9 mouse cellular contexts compared by ENCODE assay signal in the genomic region with DNA sequence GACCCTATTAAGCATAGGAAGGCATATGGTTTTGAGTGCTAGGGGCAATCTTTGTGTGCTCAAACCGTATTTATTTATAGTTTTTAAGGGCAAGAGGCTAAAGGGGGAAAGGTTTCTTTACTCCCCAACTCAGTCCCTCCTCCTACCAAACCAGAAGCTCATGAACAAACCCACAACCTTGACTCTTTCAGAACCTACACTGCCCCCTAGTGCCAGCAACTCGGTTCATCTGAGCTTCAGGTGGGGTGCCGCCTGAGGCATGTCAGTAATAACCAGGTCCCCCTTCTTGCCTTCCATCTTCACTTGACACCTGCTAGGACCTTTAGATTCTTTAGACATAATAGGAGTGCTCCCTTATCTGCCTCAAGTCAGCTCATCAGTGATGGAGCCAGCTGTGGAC. TPM values are rescaled to one million over a fixed set of nuclear protein-coding genes. Genes with fewer than 3 reads are reported as not detected.
DNase-seq lines count a peak whose midpoint lies in the region; ATAC-seq lines count a peak whose summit lies in the region.
"Had no signal": no experiment of that assay in that cellular context is flagged by ENCODE, and none has a peak within 500 bp of the region (broad histone marks: within the 10 kb centered on the region; RNA-seq: fewer than 3 reads in every experiment).

No protein-coding gene starts in this region.

- H3K4me2 ChIP-seq in limb, embryonic 11.5 days (ENCODE audit: low read depth, severe bottlenecking), result no peak overlapping the region
- H3K4me2 ChIP-seq: embryonic facial prominence, embryonic 13.5 days; neural tube, embryonic 13.5 days had no signal

- no peak overlapping the region for H3K4me3 ChIP-seq in limb, embryonic 11.5 days (ENCODE audit: low read depth, low read length)
- no peak overlapping the region for H3K4me3 ChIP-seq in limb, embryonic 10.5 days
- H3K4me3 ChIP-seq: embryonic facial prominence, embryonic 13.5 days; neural tube, embryonic 13.5 days had no signal

- intact Hi-C loops in heart, postnatal 14 days (cut with DNase I), result no loop called here

- no peak for ATAC-seq in limb, embryonic 11.5 days (ENCODE audit: insufficient number of reproducible peaks, low FRiP score, low TSS enrichment, low read depth)
- 0 out of 2 replicates have a peak, but pooled peaks have one; percentile 30 for ATAC-seq in neutrophil, adult 5-6 weeks (ENCODE audit: extremely low read depth, insufficient number of reproducible peaks, low FRiP score, poor library complexity, severe bottlenecking)
- ATAC-seq in erythroblast, adult 5-6 weeks (replicated peaks; ENCODE audit: low FRiP score, poor library complexity, severe bottlenecking), result no peak

- WGBS in limb, embryonic 11.5 days, result 41% methylated on average over 3 of the region's 3 CpGs
- 41% methylated on average over 3 of the region's 3 CpGs for WGBS in limb, embryonic 10.5 days

- no peaks in the 10 kb centered on the region for H3K36me3 ChIP-seq in limb, embryonic 11.5 days (ENCODE audit: control insufficient read depth, insufficient read depth, low read length)
- H3K36me3 ChIP-seq in limb, embryonic 10.5 days, result no peaks in the 10 kb centered on the region
- H3K36me3 ChIP-seq: embryonic facial prominence, embryonic 13.5 days; neural tube, embryonic 13.5 days had no signal

- H3K27ac ChIP-seq in limb, embryonic 11.5 days (replicated peaks; ENCODE audit: low read depth, low read length), result no peak overlapping the region
- no peak overlapping the region for H3K27ac ChIP-seq in limb, embryonic 10.5 days
- H3K27ac ChIP-seq: embryonic facial prominence, embryonic 13.5 days; neural tube, embryonic 13.5 days had no signal

- no peaks in the 10 kb centered on the region; the same call in 1 of the 2 replicates for H3K9me3 ChIP-seq in limb, embryonic 11.5 days (ENCODE audit: control insufficient read depth, low read length)
- H3K9me3 ChIP-seq in limb, embryonic 10.5 days (replicated peaks), result no peaks in the 10 kb centered on the region
- H3K9me3 ChIP-seq: embryonic facial prominence, embryonic 13.5 days; neural tube, embryonic 13.5 days had no signal

- peak; percentile 69 for DNase-seq in limb, embryonic 11.5 days (ENCODE audit: low spot score)
- no peak for DNase-seq in limb, embryonic 10.5 days (ENCODE audit: low spot score)
- DNase-seq in R1 (ENCODE audit: low read depth, low spot score), result peak; percentile 37
- peak; percentile 55 to 73 for DNase-seq in heart, postnatal 14 days
- DNase-seq in cerebellum, postnatal 36 days, result no peak

- H3K9ac ChIP-seq in limb, embryonic 11.5 days (ENCODE audit: low read length), result no peak overlapping the region
- H3K9ac ChIP-seq: embryonic facial prominence, embryonic 13.5 days; neural tube, embryonic 13.5 days had no signal

- H3K27me3 ChIP-seq in limb, embryonic 11.5 days (ENCODE audit: control insufficient read depth, insufficient read depth, low read length), result no peaks in the 10 kb centered on the region
- no peaks in the 10 kb centered on the region for H3K27me3 ChIP-seq in limb, embryonic 10.5 days (ENCODE audit: low read depth, poor library complexity, severe bottlenecking)
- H3K27me3 ChIP-seq: embryonic facial prominence, embryonic 13.5 days had no signal

- H3K4me1 ChIP-seq in limb, embryonic 11.5 days (ENCODE audit: control insufficient read depth, insufficient read depth, low read length), result no peaks in the 10 kb centered on the region
- H3K4me1 ChIP-seq in limb, embryonic 10.5 days, result 0 out of 2 replicates have a peak, but pooled peaks cover 2% of the 10 kb centered on the region
- H3K4me1 ChIP-seq: embryonic facial prominence, embryonic 13.5 days; neural tube, embryonic 13.5 days had no signal

RNA-seq across cellular contexts. Expression of a gene that starts 12.5 kb away (rescaled TPM):
- 0.27 and 0.52 TPM in 2 replicates for polyA plus RNA-seq in limb, embryonic 11.5 days (2014; fragmentation: Nextera tagmentation; extraction: Ambion mirVana)
- polyA plus RNA-seq in limb, embryonic 10.5 days (2016; fragmentation: Nextera tagmentation; extraction: Ambion mirVana), result 0.63 and 1.2 TPM in 2 replicates
- 1 to 10 TPM; 1.3 TPM for total RNA-seq in heart, postnatal 14 days (2021)
- total RNA-seq in neutrophil, adult 5-6 weeks (2017), result 5.2 and 7.1 TPM in 2 replicates
- 8.4 and 18.3 TPM in 2 replicates for total RNA-seq in erythroblast, adult 5-6 weeks (2015; ENCODE audit: low replicate concordance)
- 10.9 and 16.3 TPM in 2 replicates for total RNA-seq in erythroblast, adult 5-6 weeks (2017; ENCODE audit: low replicate concordance)

RNA-seq across cellular contexts. Expression of a gene that starts 55.1 kb away (rescaled TPM):
- polyA plus RNA-seq in limb, embryonic 11.5 days (2014; fragmentation: Nextera tagmentation; extraction: Ambion mirVana), result 726 and 743 TPM in 2 replicates
- polyA plus RNA-seq in limb, embryonic 10.5 days (2016; fragmentation: Nextera tagmentation; extraction: Ambion mirVana), result 642 and 645 TPM in 2 replicates
- 10 to 100 TPM; 68.3 to 68.5 TPM for total RNA-seq in heart, postnatal 14 days (2021)
- total RNA-seq in neutrophil, adult 5-6 weeks (2017), result 219 and 235 TPM in 2 replicates
- 54.5 and 67.6 TPM in 2 replicates for total RNA-seq in erythroblast, adult 5-6 weeks (2015; ENCODE audit: low replicate concordance)
- 88.9 and 102 TPM in 2 replicates for total RNA-seq in erythroblast, adult 5-6 weeks (2017; ENCODE audit: low replicate concordance)

Comparison
In these comparisons a context has a peak if more than half of its experiments do, and no peak if none do; other contexts are left out.
1. DNase-seq: peak in limb, embryonic 11.5 days (single experiment), R1 (single experiment) and heart, postnatal 14 days (2 of 2); none in limb, embryonic 10.5 days (single experiment) and cerebellum, postnatal 36 days (0 of 2).